In the genomic region with DNA sequence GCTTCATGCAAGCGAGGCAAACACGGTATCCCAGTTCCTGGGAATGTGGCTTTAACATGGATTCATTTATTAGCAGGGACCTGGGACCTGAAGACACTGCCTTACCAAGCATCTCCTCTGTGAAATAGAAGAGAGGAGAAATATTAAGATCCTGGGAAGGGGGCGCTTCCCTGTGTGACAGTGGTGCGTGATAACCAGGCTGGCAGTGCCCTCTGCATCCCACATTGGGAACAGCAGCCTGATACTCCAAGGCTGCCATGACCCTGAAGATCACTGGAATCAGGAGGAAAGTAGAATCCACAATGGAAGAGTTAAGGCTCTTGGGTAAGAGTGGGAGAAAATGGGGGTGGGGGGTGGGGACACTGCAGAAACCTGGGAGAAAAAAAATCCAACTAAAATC, we compare ENCODE assay signal across 14 mouse cellular contexts. TPM values are rescaled to one million over a fixed set of nuclear protein-coding genes. Genes with fewer than 3 reads are reported as not detected.
A peak's percentile ranks its signal among the peaks of the same experiment; 100 is the strongest.
DNase-seq lines count a peak whose midpoint lies in the region; ATAC-seq and TF ChIP-seq lines count a peak whose summit lies in the region.
"Had no signal": no experiment of that assay in that cellular context is flagged by ENCODE, and none has a peak within 500 bp of the region (broad histone marks: within the 10 kb centered on the region; RNA-seq: fewer than 3 reads in every experiment).

No protein-coding gene starts in this region.

- H3K4me2 ChIP-seq in heart, postnatal 0 days (ENCODE audit: low read depth, low read length) = no peak overlapping the region
- H3K4me2 ChIP-seq in lung, embryonic 14.5 days = no peak overlapping the region
- H3K4me2 ChIP-seq: limb, embryonic 13.5 days had no signal

- H3K4me3 ChIP-seq in heart, postnatal 0 days (ENCODE audit: low read depth, low read length) = no peak overlapping the region
- no peak overlapping the region for H3K4me3 ChIP-seq in lung, embryonic 14.5 days (ENCODE audit: low read depth, low read length)
- H3K4me3 ChIP-seq in MEL (ENCODE audit: control insufficient read depth in 1 of 2, insufficient read depth in 1 of 2, low read depth in 2 of 2, low read length in 2 of 2) = no peak overlapping the region
- no peak overlapping the region for H3K4me3 ChIP-seq in cortical plate, adult 2 months (ENCODE audit: insufficient read depth, low read length)
- H3K4me3 ChIP-seq: heart, embryonic 10.5 days; limb, embryonic 13.5 days; megakaryocyte, embryonic 14.5 days had no signal

- peak; percentile 61 for TF ChIP-seq CTCF in heart, postnatal 0 days (IDR thresholded peaks at IDR 0.05; ENCODE audit: low read depth)
- TF ChIP-seq CTCF in lung, embryonic 14.5 days (IDR thresholded peaks at IDR 0.05; ENCODE audit: low read depth) = peak; percentile 72
- TF ChIP-seq CTCF in MEL (IDR thresholded peaks at IDR 0.05 in 2 of 3, conservative IDR thresholded peaks at IDR 0.05 in 1 of 3; ENCODE audit: control insufficient read depth in 1 of 3, insufficient read depth in 1 of 3, low read depth in 2 of 3, low read length in 3 of 3, poor library complexity in 1 of 3, severe bottlenecking in 1 of 3) = peak in 2 of 3 experiments; percentile 44 to 55; a peak in 4 of 6 replicates
- peak; percentile 70 for TF ChIP-seq CTCF in cortical plate, adult 2 months (IDR thresholded peaks at IDR 0.05; ENCODE audit: extremely low read depth, insufficient read depth, low read length)

- peaks cover 62% of the 10 kb centered on the region for H3K27me3 ChIP-seq in heart, postnatal 0 days (ENCODE audit: control insufficient read depth, insufficient read depth, low read length)
- peaks cover 64% of the 10 kb centered on the region for H3K27me3 ChIP-seq in lung, embryonic 14.5 days (ENCODE audit: insufficient read depth, low read length)
- H3K27me3 ChIP-seq in MEL (ENCODE audit: control insufficient read depth in 1 of 2, insufficient read depth in 2 of 2, low read length in 2 of 2) = no peaks in the 10 kb centered on the region

- DNase-seq in heart, postnatal 0 days (ENCODE audit: low spot score) = no peak
- no peak for DNase-seq in heart, postnatal 25 days (ENCODE audit: low spot score)
- peak; percentile 54 for DNase-seq in lung, embryonic 14.5 days
- DNase-seq in lung, adult 18-20 months = no peak
- peak; percentile 20 for DNase-seq in MEL (ENCODE audit: low read depth, low spot score)
- DNase-seq in Muller cell, postnatal 12 days (ENCODE audit: inconsistent ontology term) = no peak
- DNase-seq in adrenal gland, postnatal 4 days (ENCODE audit: low spot score in 2 of 2) = no peak
- DNase-seq: thymus, postnatal 14 days had no signal

- H3K4me1 ChIP-seq in heart, postnatal 0 days (ENCODE audit: control insufficient read depth, insufficient read depth) = peaks cover 16% of the 10 kb centered on the region
- no peaks in the 10 kb centered on the region for H3K4me1 ChIP-seq in lung, embryonic 14.5 days (ENCODE audit: insufficient read depth)
- peaks cover 0 to 5% of the 10 kb centered on the region in 2 experiments; a peak in 2 of 4 replicates for H3K4me1 ChIP-seq in MEL (ENCODE audit: control insufficient read depth in 1 of 2, insufficient read depth in 2 of 2, low read length in 2 of 2)
- H3K4me1 ChIP-seq in cortical plate, adult 2 months (ENCODE audit: control insufficient read depth, insufficient read depth, low read length) = no peaks in the 10 kb centered on the region

- H3K79me2 ChIP-seq in MEL (ENCODE audit: control insufficient read depth, insufficient read depth, low read length, poor library complexity) = no peaks in the 10 kb centered on the region

- no peaks in the 10 kb centered on the region for H3K9me3 ChIP-seq in heart, postnatal 0 days (replicated peaks; ENCODE audit: control insufficient read depth, low read length)
- H3K9me3 ChIP-seq in lung, embryonic 14.5 days (ENCODE audit: low read depth, low read length) = no peaks in the 10 kb centered on the region
- no peaks in the 10 kb centered on the region for H3K9me3 ChIP-seq in MEL (replicated peaks; ENCODE audit: insufficient read depth, low read length)
- H3K9me3 ChIP-seq: heart, embryonic 10.5 days had no signal

- TF ChIP-seq RAD21 in MEL (IDR thresholded peaks at IDR 0.05; ENCODE audit: low read depth, low read length) = peak; percentile 50

- no peak for TF ChIP-seq POLR2A in MEL (IDR thresholded peaks at IDR 0.05; ENCODE audit: control insufficient read depth in 1 of 2, insufficient read depth in 1 of 2, low read depth in 1 of 2, low read length in 2 of 2, poor library complexity in 1 of 2)
- TF ChIP-seq POLR2A in cortical plate, adult 2 months (IDR thresholded peaks at IDR 0.05; ENCODE audit: extremely low read depth, insufficient read depth, low read length) = no peak

- no peak for ATAC-seq in heart, postnatal 0 days (ENCODE audit: insufficient read depth, low read depth)
- ATAC-seq in lung, embryonic 14.5 days (ENCODE audit: insufficient read depth) = no peak

- no peak overlapping the region for H3K27ac ChIP-seq in heart, postnatal 0 days (ENCODE audit: low read depth)
- H3K27ac ChIP-seq in lung, embryonic 14.5 days (ENCODE audit: low read depth) = no peak overlapping the region
- no peak overlapping the region for H3K27ac ChIP-seq in MEL (ENCODE audit: control insufficient read depth, low read depth, low read length)
- no peak overlapping the region for H3K27ac ChIP-seq in cortical plate, adult 2 months (ENCODE audit: insufficient read depth, low read length)
- H3K27ac ChIP-seq: heart, embryonic 10.5 days; limb, embryonic 13.5 days had no signal

- intact Hi-C loops in heart, postnatal 25 days (cut with DNase I) = no loop called here

- H3K36me3 ChIP-seq in heart, postnatal 0 days (replicated peaks; ENCODE audit: control insufficient read depth, insufficient read depth, low read length) = no peaks in the 10 kb centered on the region
- no peaks in the 10 kb centered on the region for H3K36me3 ChIP-seq in lung, embryonic 14.5 days (ENCODE audit: insufficient read depth)
- H3K36me3 ChIP-seq in MEL (ENCODE audit: control insufficient read depth in 1 of 2, insufficient read depth in 2 of 2, low read length in 2 of 2) = no peaks in the 10 kb centered on the region
- H3K36me3 ChIP-seq: heart, embryonic 10.5 days; limb, embryonic 13.5 days had no signal

- WGBS in heart, postnatal 0 days = 33% methylated on average over 4 of the region's 4 CpGs
- WGBS in lung, embryonic 14.5 days = 29% methylated on average over 4 of the region's 4 CpGs

- H3K9ac ChIP-seq in heart, postnatal 0 days (replicated peaks; ENCODE audit: low read depth, low read length) = no peak overlapping the region
- H3K9ac ChIP-seq in lung, embryonic 14.5 days = no peak overlapping the region
- no peak overlapping the region for H3K9ac ChIP-seq in MEL (ENCODE audit: control insufficient read depth, low read depth, low read length, poor library complexity, severe bottlenecking)
- H3K9ac ChIP-seq: limb, embryonic 13.5 days had no signal

- TF ChIP-seq EP300 in heart, postnatal 0 days (IDR thresholded peaks at IDR 0.05; ENCODE audit: low read depth) = no peak
- no peak for TF ChIP-seq EP300 in MEL (IDR thresholded peaks at IDR 0.05; ENCODE audit: low read depth in 1 of 2, low read length in 2 of 2)

RNA-seq across cellular contexts. Expression of gene Wnt1, which starts 1.7 kb away (rescaled TPM):
- not detected in 2 replicates for total RNA-seq in heart, postnatal 0 days (2014; rRNA removed; ENCODE audit: low replicate concordance)
- not detected in 2 replicates for polyA plus RNA-seq in heart, postnatal 0 days (2015; fragmentation: Nextera tagmentation; extraction: Ambion mirVana)
- total RNA-seq in heart, postnatal 25 days (2021) = not detected
- polyA plus RNA-seq in lung, embryonic 14.5 days (2014; fragmentation: Nextera tagmentation; extraction: Ambion mirVana) = not detected in 2 replicates
- total RNA-seq in MEL (2012; rRNA removed) = not detected in 2 replicates
- not detected for polyA plus RNA-seq in MEL (2012; ENCODE audit: insufficient read depth in 1 of 2, insufficient read length in 2 of 2, low read depth in 1 of 2, low replicate concordance in 2 of 2, missing spikeins in 1 of 2)
- polyA plus RNA-seq in cortical plate, adult 2 months (2012; rRNA removed) = 0.15 and 0.17 TPM in 2 replicates
- total RNA-seq in adrenal gland, postnatal 4 days (2021) = not detected
- total RNA-seq: layer of hippocampus, postnatal 14 days had no signal
- polyA plus RNA-seq: heart, embryonic 10.5 days; intestine, embryonic 14.5 days; limb, embryonic 13.5 days had no signal

RNA-seq across cellular contexts. Expression of gene Wnt10b, which starts 10.0 kb away (rescaled TPM):
- not detected in 2 replicates for total RNA-seq in heart, postnatal 0 days (2014; rRNA removed; ENCODE audit: low replicate concordance)
- polyA plus RNA-seq in heart, postnatal 0 days (2015; fragmentation: Nextera tagmentation; extraction: Ambion mirVana) = 0.07 TPM in 1 of 2 replicates, not detected in the other
- total RNA-seq in heart, postnatal 25 days (2021) = under 1 TPM; 0.34 to 0.57 TPM
- 0.11 TPM in 1 of 2 replicates, not detected in the other for polyA plus RNA-seq in lung, embryonic 14.5 days (2014; fragmentation: Nextera tagmentation; extraction: Ambion mirVana)
- 0.13 and 0.23 TPM in 2 replicates for total RNA-seq in MEL (2012; rRNA removed)
- under 1 TPM in 1 of 2 experiments, not detected in 1; 0.14 TPM for polyA plus RNA-seq in MEL (2012; ENCODE audit: insufficient read depth in 1 of 2, insufficient read length in 2 of 2, low read depth in 1 of 2, low replicate concordance in 2 of 2, missing spikeins in 1 of 2)
- 2.6 and 3.1 TPM in 2 replicates for polyA plus RNA-seq in cortical plate, adult 2 months (2012; rRNA removed)
- 1 to 10 TPM in 1 of 2 experiments, under 1 TPM in 1; 0.68 to 1.2 TPM for total RNA-seq in adrenal gland, postnatal 4 days (2021)

RNA-seq across cellular contexts. Expression of gene Ddn, which starts 21.4 kb away (rescaled TPM):
- total RNA-seq in heart, postnatal 0 days (2014; rRNA removed; ENCODE audit: low replicate concordance) = 1.4 and 1.9 TPM in 2 replicates
- 0.11 TPM in 2 replicates for polyA plus RNA-seq in heart, postnatal 0 days (2015; fragmentation: Nextera tagmentation; extraction: Ambion mirVana)
- total RNA-seq in heart, postnatal 25 days (2021) = under 1 TPM; 0.21 to 0.59 TPM
- 0.04 and 0.12 TPM in 2 replicates for polyA plus RNA-seq in lung, embryonic 14.5 days (2014; fragmentation: Nextera tagmentation; extraction: Ambion mirVana)
- 2.8 and 4.0 TPM in 2 replicates for total RNA-seq in MEL (2012; rRNA removed)
- polyA plus RNA-seq in MEL (2012; ENCODE audit: insufficient read depth in 1 of 2, insufficient read length in 2 of 2, low read depth in 1 of 2, low replicate concordance in 2 of 2, missing spikeins in 1 of 2) = 1 to 10 TPM in 1 of 2 experiments, not detected in 1; 4.2 TPM
- 723 and 876 TPM in 2 replicates for polyA plus RNA-seq in cortical plate, adult 2 months (2012; rRNA removed)
- 1 to 10 TPM in 1 of 2 experiments, under 1 TPM in 1; 0.76 to 4.2 TPM for total RNA-seq in adrenal gland, postnatal 4 days (2021)
- polyA plus RNA-seq: heart, embryonic 10.5 days; intestine, embryonic 14.5 days had no signal

RNA-seq across cellular contexts. Expression of gene Arf3, which starts 24.9 kb away (rescaled TPM):
- 27.6 and 28.7 TPM in 2 replicates for total RNA-seq in heart, postnatal 0 days (2014; rRNA removed; ENCODE audit: low replicate concordance)
- 15.9 and 17.3 TPM in 2 replicates for polyA plus RNA-seq in heart, postnatal 0 days (2015; fragmentation: Nextera tagmentation; extraction: Ambion mirVana)
- 10 to 100 TPM; 18.5 to 20.8 TPM for total RNA-seq in heart, postnatal 25 days (2021)
- polyA plus RNA-seq in lung, embryonic 14.5 days (2014; fragmentation: Nextera tagmentation; extraction: Ambion mirVana) = 35.4 and 42.5 TPM in 2 replicates
- total RNA-seq in MEL (2012; rRNA removed) = 37.4 and 41.1 TPM in 2 replicates
- 100 to 1,000 TPM; 140 to 239 TPM for polyA plus RNA-seq in MEL (2012; ENCODE audit: insufficient read depth in 1 of 2, insufficient read length in 2 of 2, low read depth in 1 of 2, low replicate concordance in 2 of 2, missing spikeins in 1 of 2)
- polyA plus RNA-seq in cortical plate, adult 2 months (2012; rRNA removed) = 701 and 730 TPM in 2 replicates
- 100 to 1,000 TPM; 124 to 135 TPM for total RNA-seq in adrenal gland, postnatal 4 days (2021)

RNA-seq across cellular contexts. Expression of gene Prkag1, which starts 43.4 kb away (rescaled TPM):
- 115 and 134 TPM in 2 replicates for total RNA-seq in heart, postnatal 0 days (2014; rRNA removed; ENCODE audit: low replicate concordance)
- polyA plus RNA-seq in heart, postnatal 0 days (2015; fragmentation: Nextera tagmentation; extraction: Ambion mirVana) = 113 and 114 TPM in 2 replicates
- 100 to 1,000 TPM in 1 of 2 experiments, 10 to 100 TPM in 1; 90.5 to 103 TPM for total RNA-seq in heart, postnatal 25 days (2021)
- 93.4 and 93.7 TPM in 2 replicates for polyA plus RNA-seq in lung, embryonic 14.5 days (2014; fragmentation: Nextera tagmentation; extraction: Ambion mirVana)
- total RNA-seq in MEL (2012; rRNA removed) = 122 and 126 TPM in 2 replicates
- polyA plus RNA-seq in MEL (2012; ENCODE audit: insufficient read depth in 1 of 2, insufficient read length in 2 of 2, low read depth in 1 of 2, low replicate concordance in 2 of 2, missing spikeins in 1 of 2) = 100 to 1,000 TPM; 141 to 348 TPM
- polyA plus RNA-seq in cortical plate, adult 2 months (2012; rRNA removed) = 71.3 and 75.7 TPM in 2 replicates
- total RNA-seq in adrenal gland, postnatal 4 days (2021) = 10 to 100 TPM; 66.4 to 68.2 TPM

Comparison
In these comparisons a context has a peak if more than half of its experiments do, and no peak if none do; other contexts are left out.
1. DNase-seq: peak in lung, embryonic 14.5 days (single experiment) and MEL (single experiment); none in heart, postnatal 0 days (single experiment), heart, postnatal 25 days (single experiment), lung, adult 18-20 months (0 of 2), Muller cell, postnatal 12 days (single experiment) and adrenal gland, postnatal 4 days (0 of 2).
2. Peak in every context shown above with its lines, with median percentiles within 50 percentile points of each other: CTCF ChIP-seq.